Mouse (Mus musculus) hindbrain, embryonic 12.5 days (tissue): Measurements from ENCODE around the gene Fem1b. TPM values are rescaled to one million over a fixed set of nuclear protein-coding genes. Genes with fewer than 3 reads are reported as not detected.
A peak's percentile ranks its signal among the peaks of the same experiment; 100 is the strongest.

Source experiments
- ATAC-seq: fragments of 200-750 bp; cut with Nextera tagmentation; 2 replicates; pipeline ENCODE4 v1.8.0; 2017; ENCODE audit warnings: moderate TSS enrichment; ENCODE audit not compliant: low FRiP score
- H3K27ac ChIP-seq: fragments of 300-500 bp; sonication (generic); 2 replicates; pipeline ENCODE4 v1.5.1; 2016; ENCODE audit warnings: mild to moderate bottlenecking
- H3K27me3 ChIP-seq: fragments of 300-500 bp; sonication (generic); 2 replicates; pipeline ENCODE4 v1.6.1; 2016; ENCODE audit warnings: mild to moderate bottlenecking
- H3K36me3 ChIP-seq: fragments of 300-500 bp; sonication (generic); 2 replicates; pipeline ENCODE4 v1.6.1; 2016; ENCODE audit warnings: mild to moderate bottlenecking
- H3K4me1 ChIP-seq: fragments of 300-500 bp; sonication (generic); 2 replicates; pipeline ENCODE4 v1.6.1; 2016
- H3K4me2 ChIP-seq: fragments of 300-500 bp; sonication (generic); replicated peaks from 2 replicates; pipeline ENCODE4 v1.6.1; 2016; ENCODE audit warnings: mild to moderate bottlenecking
- H3K4me3 ChIP-seq: fragments of 300-500 bp; sonication (generic); 2 replicates; pipeline ENCODE4 v1.5.1; 2016; ENCODE audit warnings: mild to moderate bottlenecking
- H3K9ac ChIP-seq: fragments of 300-500 bp; sonication (generic); 2 replicates; pipeline ENCODE4 v1.6.1; 2016; ENCODE audit warnings: mild to moderate bottlenecking, moderate library complexity
- H3K9me3 ChIP-seq: fragments of 300-500 bp; sonication (generic); replicated peaks from 2 replicates; pipeline ENCODE4 v1.6.1; 2016; ENCODE audit warnings: mild to moderate bottlenecking
- WGBS: fragments of 180-500 bp; shearing (Covaris S2); methylation state at CpG from one replicate; pipeline ENCODE4 v1.1.7; 2016; 5-methylcytosine and 5-hydroxymethylcytosine counted together
- polyA plus RNA-seq: library from polyadenylated mRNA; unstranded; fragments of >200 nt; fragmentation: Nextera tagmentation; extraction: Ambion mirVana; gene quantifications from 2 replicates; pipeline ENCODE4 v1.2.1, GENCODE M21; 2016

Fem1b gene
- polyA plus RNA-seq, 1 experiment from 2014 or later, result 55.7 TPM

DNA sequence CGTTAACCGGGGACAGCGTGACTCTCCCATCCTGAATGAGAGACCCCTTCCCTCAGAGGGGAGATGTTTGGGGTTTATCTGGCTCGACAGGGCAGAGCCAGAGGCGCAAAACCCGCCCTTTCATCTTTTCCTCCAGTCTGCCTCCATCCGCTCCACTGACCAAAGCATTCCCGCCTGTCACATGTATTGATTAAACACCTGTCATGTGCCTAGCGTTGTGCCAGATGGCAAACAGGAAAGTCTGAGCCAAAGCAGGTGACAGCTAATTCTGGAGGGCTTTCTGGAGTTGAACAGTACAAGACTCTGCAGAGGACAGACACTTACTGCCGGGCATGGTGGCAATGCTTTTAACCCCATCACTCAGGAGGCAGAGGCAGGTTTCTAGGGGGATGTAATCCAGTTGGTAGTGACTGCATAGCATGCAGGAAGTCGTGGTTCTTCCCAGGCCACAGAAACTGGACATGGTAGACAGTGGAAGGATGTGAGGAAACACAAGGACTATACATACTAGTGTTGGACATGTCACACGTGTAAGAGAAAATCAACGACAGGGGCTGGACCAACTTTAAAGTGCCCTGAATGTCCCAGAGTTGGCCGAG is 27.5 kb upstream of the Fem1b start:
- peak overlapping the region; percentile 80 for H3K9ac ChIP-seq
- H3K4me2 ChIP-seq, result peak overlapping the region; percentile 88
- peak overlapping the region; percentile 68; the same call in 1 of the 2 replicates for H3K27ac ChIP-seq
- H3K4me3 ChIP-seq, result peak overlapping the region; percentile 62
- 0 out of 2 replicates have a peak, but pooled peaks have one; percentile 5 for ATAC-seq
- H3K4me1 ChIP-seq, result peaks cover 20% of the 10 kb centered on the region
- no peaks in the 10 kb centered on the region for H3K9me3 ChIP-seq
- 17% methylated on average over 14 of the region's 14 CpGs for WGBS
- no peaks in the 10 kb centered on the region for H3K36me3 ChIP-seq
- H3K27me3 ChIP-seq, result no peaks in the 10 kb centered on the region

GRCm38 (mm10) chr9:62838506-62839171 is 26.9 kb upstream of the Fem1b start, which contains the start of gene Cln6:
TSS of gene Cln6 (plus strand) at chr9:62838785.
- WGBS, result under 1% methylated on average over 43 of the region's 48 CpGs
- H3K4me1 ChIP-seq, result peaks cover 20% of the 10 kb centered on the region
- H3K9ac ChIP-seq, result peak within 1 kb of the TSS; percentile 80
- peak within 1 kb of the TSS; percentile 62 for H3K4me3 ChIP-seq
- no peaks in the 10 kb centered on the region for H3K9me3 ChIP-seq
- H3K36me3 ChIP-seq, result no peaks in the 10 kb centered on the region
- H3K27ac ChIP-seq, result peak within 1 kb of the TSS; percentile 68
- ATAC-seq, result peak; percentile 85
- peak within 1 kb of the TSS; percentile 88 for H3K4me2 ChIP-seq
- no peaks in the 10 kb centered on the region for H3K27me3 ChIP-seq

GRCm38 (mm10) chr9:62838146-62838505 is 26.4 kb upstream of the Fem1b start:
- 0 out of 2 replicates have a peak, but pooled peaks have one; percentile 23 for ATAC-seq
- peak overlapping the region; percentile 62 for H3K4me3 ChIP-seq
- H3K36me3 ChIP-seq, result no peaks in the 10 kb centered on the region
- no peaks in the 10 kb centered on the region for H3K27me3 ChIP-seq
- WGBS, result 26% methylated on average over 8 of the region's 8 CpGs
- H3K9me3 ChIP-seq, result no peaks in the 10 kb centered on the region
- H3K27ac ChIP-seq, result peak overlapping the region; percentile 26
- no peak overlapping the region for H3K9ac ChIP-seq
- peak overlapping the region; percentile 88 for H3K4me2 ChIP-seq
- peaks cover 20% of the 10 kb centered on the region for H3K4me1 ChIP-seq

DNA sequence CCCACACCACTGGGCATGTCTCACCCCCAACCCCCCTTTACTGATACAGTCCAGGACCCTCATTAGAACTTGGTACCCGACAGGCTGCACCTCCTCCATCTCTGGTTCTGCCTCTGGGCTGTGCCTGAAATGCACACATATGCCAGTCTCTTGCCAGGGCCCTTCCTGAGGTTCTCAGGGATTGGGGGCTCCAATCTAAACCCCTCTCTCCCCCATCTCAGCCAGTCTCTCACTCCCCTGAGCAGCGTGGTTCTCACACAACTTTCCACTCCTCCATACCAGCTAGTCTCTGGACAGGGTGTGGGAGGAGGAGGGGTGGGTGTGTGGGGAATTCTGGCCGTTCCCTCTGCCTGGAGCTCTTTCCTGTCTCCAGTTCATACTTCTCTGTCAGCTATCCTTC is 25.9 kb upstream of the Fem1b start:
- Histone ChIP-seq H3K4me2 (0 out of 2 replicates have a peak overlapping the region, but pooled peaks have one; percentile 88), H3K27ac (peak overlapping the region; percentile 26; the same call in 1 of the 2 replicates), H3K4me3 (no peak overlapping the region), H3K27me3 (no peaks in the 10 kb centered on the region), H3K9ac (no peak overlapping the region), H3K4me1 (peaks cover 20% of the 10 kb centered on the region), H3K9me3 (no peaks in the 10 kb centered on the region), H3K36me3 (no peaks in the 10 kb centered on the region)
- 63% methylated on average over 3 of the region's 3 CpGs for WGBS
- ATAC-seq, result no peak

GRCm38 (mm10) chr9:62835705-62836446 is 24.1 kb upstream of the Fem1b start:
- no peaks in the 10 kb centered on the region for H3K9me3 ChIP-seq
- no peak overlapping the region for H3K4me2 ChIP-seq
- ATAC-seq, result 0 out of 2 replicates have a peak, but pooled peaks have one; percentile 40
- H3K4me1 ChIP-seq, result peaks cover 20% of the 10 kb centered on the region
- no peak overlapping the region for H3K27ac ChIP-seq
- H3K9ac ChIP-seq, result no peak overlapping the region
- no peaks in the 10 kb centered on the region for H3K36me3 ChIP-seq
- no peak overlapping the region for H3K4me3 ChIP-seq
- 55% methylated on average over 4 of the region's 4 CpGs for WGBS
- H3K27me3 ChIP-seq, result no peaks in the 10 kb centered on the region

- ATAC-seq, result no peak
- Histone ChIP-seq H3K27ac (no peak overlapping the region), H3K9ac (no peak overlapping the region), H3K4me3 (no peak overlapping the region), H3K36me3 (no peaks in the 10 kb centered on the region), H3K4me1 (peaks cover 17% of the 10 kb centered on the region), H3K9me3 (no peaks in the 10 kb centered on the region), H3K4me2 (no peak overlapping the region), H3K27me3 (no peaks in the 10 kb centered on the region)
- WGBS, result 78% methylated on average over 5 of the region's 5 CpGs
Observed at GRCm38 (mm10) chr9:62834906-62835305, 23.2 kb upstream of the Fem1b start.

DNA sequence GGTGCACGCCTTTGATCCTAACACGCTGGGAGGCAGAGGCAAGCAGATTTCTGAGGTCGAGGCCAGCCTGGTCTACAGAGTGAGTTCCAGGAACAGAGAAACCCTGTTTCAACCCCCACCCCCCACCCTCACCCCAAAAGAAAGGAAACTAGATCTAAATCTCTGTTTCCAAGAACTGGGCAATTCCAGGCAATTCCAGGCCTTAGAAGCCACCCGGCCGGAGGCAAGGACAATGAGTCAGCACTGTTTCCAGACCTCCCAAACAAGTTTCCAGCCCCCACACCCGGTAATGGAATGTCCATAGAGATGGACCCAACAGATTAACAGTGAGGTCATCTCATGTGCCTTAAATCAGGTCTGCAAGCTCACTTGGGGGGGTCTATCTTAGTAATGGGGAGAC is 18.1 kb upstream of the Fem1b start:
- ATAC-seq, result no peak
- no peak overlapping the region for H3K4me3 ChIP-seq
- H3K4me1 ChIP-seq, result peaks cover 24% of the 10 kb centered on the region
- no peaks in the 10 kb centered on the region for H3K9me3 ChIP-seq
- peaks cover 3% of the 10 kb centered on the region; the same call in 1 of the 2 replicates for H3K27me3 ChIP-seq
- H3K9ac ChIP-seq, result no peak overlapping the region
- no peak overlapping the region for H3K27ac ChIP-seq
- no peak overlapping the region for H3K4me2 ChIP-seq
- H3K36me3 ChIP-seq, result no peaks in the 10 kb centered on the region
- 84% methylated on average over 6 of the region's 6 CpGs for WGBS

DNA sequence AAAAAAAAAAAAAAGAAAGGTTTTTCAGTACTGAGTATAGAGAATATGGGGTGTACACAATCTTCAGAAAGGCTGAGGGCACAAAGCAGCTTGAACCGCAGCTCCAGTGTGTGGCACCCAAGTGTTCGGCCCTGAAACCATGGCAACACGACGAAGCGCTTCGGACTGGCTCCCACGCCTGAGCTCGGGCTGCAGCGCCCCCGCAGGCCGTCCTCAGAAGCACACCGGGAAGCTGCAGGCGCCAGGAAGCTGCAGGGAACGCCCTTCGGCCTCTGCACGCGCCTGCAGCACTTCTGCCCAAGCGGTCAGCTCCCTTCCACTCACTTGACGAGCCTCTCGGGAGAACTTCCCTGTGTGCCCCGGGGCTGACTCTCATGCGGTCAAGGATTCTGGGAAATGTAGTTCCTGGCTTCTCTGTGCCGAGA is 16.9 kb upstream of the Fem1b start:
- no peaks in the 10 kb centered on the region for H3K9me3 ChIP-seq
- peak overlapping the region; percentile 23 for H3K4me3 ChIP-seq
- H3K9ac ChIP-seq, result no peak overlapping the region
- peaks cover 3% of the 10 kb centered on the region; the same call in 1 of the 2 replicates for H3K27me3 ChIP-seq
- H3K4me2 ChIP-seq, result peak overlapping the region; percentile 48
- H3K4me1 ChIP-seq, result peaks cover 24% of the 10 kb centered on the region
- under 1% methylated on average over 23 of the region's 23 CpGs for WGBS
- peak overlapping the region; percentile 57 for H3K27ac ChIP-seq
- peak; percentile 92 for ATAC-seq
- no peaks in the 10 kb centered on the region for H3K36me3 ChIP-seq

- H3K4me1 ChIP-seq, result peaks cover 24% of the 10 kb centered on the region
- H3K9me3 ChIP-seq, result no peaks in the 10 kb centered on the region
- H3K4me2 ChIP-seq, result peak overlapping the region; percentile 48
- 7% methylated on average over 24 of the region's 24 CpGs for WGBS
- H3K36me3 ChIP-seq, result no peaks in the 10 kb centered on the region
- peak overlapping the region; percentile 23 for H3K4me3 ChIP-seq
- H3K27me3 ChIP-seq, result peaks cover 3% of the 10 kb centered on the region; the same call in 1 of the 2 replicates
- H3K9ac ChIP-seq, result no peak overlapping the region
- peak overlapping the region; percentile 57 for H3K27ac ChIP-seq
- ATAC-seq, result peak; percentile 21; the same call in 1 of the 2 replicates
Observed at GRCm38 (mm10) chr9:62827939-62828652, 16.4 kb upstream of the Fem1b start.

DNA sequence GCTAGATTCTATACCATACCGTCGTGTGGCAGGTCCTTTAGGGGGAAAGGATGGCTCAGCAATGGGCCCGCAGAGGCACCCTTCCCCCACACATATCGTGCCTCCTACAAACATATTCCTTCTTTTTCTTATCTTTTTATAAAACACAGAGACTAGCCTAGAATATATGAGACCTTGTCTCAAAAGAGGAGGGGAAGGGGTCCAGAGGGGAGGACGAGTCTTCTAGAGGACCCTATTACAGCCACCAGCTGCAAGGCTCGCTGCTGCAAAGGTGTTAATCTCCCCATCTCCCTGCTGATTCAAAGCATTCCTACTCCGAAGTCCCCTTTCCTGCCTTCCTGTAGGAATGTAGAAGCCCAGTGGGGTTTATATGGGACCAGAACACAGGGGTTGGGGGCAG is 14.7 kb upstream of the Fem1b start:
- Histone ChIP-seq H3K27ac (peak overlapping the region; percentile 68), H3K4me3 (no peak overlapping the region), H3K9me3 (no peaks in the 10 kb centered on the region), H3K36me3 (no peaks in the 10 kb centered on the region), H3K4me1 (peaks cover 24% of the 10 kb centered on the region), H3K4me2 (peak overlapping the region; percentile 24; the same call in 1 of the 2 replicates), H3K9ac (no peak overlapping the region), H3K27me3 (peaks cover 3% of the 10 kb centered on the region; the same call in 1 of the 2 replicates)
- no peak for ATAC-seq
- 10% methylated on average over 7 of the region's 7 CpGs for WGBS

DNA sequence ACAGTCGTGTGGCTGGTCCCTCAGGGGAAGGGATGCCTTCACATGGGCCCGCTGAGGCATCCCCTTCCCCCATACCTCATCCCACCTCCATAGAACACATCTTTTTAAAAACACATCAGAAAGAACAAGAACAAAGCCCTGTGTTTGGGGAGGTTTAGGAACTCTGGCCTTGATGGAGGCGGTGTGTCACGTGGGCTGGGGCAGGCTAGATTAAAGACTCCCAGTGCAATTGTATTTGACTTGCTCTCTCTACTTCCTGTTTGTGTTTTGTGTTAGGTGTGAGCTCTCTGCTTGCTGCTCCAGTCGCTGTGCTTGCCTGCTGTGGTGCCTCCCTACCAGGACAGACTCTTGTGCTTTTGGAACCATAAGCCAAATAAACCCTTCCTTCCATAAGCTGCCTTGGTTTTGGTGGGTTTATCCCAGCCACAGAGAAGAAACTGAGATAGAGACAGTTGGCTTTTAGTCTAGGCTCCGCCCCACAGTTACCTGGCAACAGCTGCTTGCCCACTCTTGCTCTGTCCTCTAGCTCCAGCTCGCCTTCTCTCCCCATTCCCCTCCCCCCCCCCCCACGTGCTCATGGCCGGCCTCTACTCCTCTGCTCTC is 14.2 kb upstream of the Fem1b start:
- H3K4me2 ChIP-seq, result peak overlapping the region; percentile 24; the same call in 1 of the 2 replicates
- no peaks in the 10 kb centered on the region for H3K36me3 ChIP-seq
- 5% methylated on average over 9 of the region's 9 CpGs for WGBS
- peaks cover 3% of the 10 kb centered on the region; the same call in 1 of the 2 replicates for H3K27me3 ChIP-seq
- H3K27ac ChIP-seq, result peak overlapping the region; percentile 68
- H3K4me3 ChIP-seq, result no peak overlapping the region
- H3K9me3 ChIP-seq, result no peaks in the 10 kb centered on the region
- no peak for ATAC-seq
- peaks cover 24% of the 10 kb centered on the region for H3K4me1 ChIP-seq
- no peak overlapping the region for H3K9ac ChIP-seq
